Mouse (Mus musculus): ENCODE data around the gene Cmtm2a.
A peak's percentile ranks its signal among the peaks of the same experiment; 100 is the strongest.
"Not testable (repeated sequence)": the region's sequence is repeated elsewhere in the genome, so short reads cannot be mapped to it uniquely, and the experiment has no call there.

Gene Cmtm2a

DNA sequence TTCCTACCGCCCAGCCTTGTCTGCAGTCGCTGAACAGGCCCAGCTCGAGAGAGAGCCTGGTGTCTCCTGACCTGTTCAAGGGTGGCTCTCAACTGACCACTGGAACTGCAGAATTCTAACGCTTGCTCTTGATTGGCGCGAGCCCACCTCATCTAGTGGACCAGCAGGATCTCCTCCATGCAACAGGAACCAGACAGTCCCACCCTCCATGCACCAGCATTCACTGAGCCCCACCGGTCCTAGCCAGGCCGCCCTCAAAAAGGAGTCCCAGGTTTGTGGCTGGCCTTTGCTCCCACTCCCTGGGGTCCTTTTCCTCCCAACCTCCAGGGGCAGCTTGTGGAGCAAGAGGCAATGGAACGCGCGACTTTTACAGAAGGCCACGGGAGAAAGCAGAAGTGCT is at the start of gene Cmtm2a:
TSS of gene Cmtm2a (minus strand) at position 101 of the 400 bp plus-strand sequence.
- DNase-seq = not testable (repeated sequence)

DNA sequence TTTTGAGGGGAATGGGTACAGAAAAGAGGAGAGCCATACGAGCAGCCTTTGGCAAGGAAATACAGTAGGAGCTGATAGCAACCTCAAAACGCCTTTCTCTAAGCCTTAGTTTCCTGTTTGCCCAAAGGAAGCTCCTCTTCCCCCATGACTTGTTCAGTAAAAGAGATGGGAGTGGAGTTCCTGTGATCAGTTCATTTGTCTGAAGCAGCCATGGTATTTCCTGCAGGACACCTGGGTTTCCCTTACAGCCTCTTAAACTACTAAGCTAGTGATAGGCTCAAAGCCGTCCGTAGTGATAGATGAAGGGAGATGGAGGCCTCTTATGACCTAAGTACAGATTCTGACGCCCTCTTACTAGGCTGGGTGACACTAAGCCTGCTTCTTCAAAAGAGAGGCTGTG is 49.4 kb upstream of the Cmtm2a start:
- DNase-seq = no peak

DNA sequence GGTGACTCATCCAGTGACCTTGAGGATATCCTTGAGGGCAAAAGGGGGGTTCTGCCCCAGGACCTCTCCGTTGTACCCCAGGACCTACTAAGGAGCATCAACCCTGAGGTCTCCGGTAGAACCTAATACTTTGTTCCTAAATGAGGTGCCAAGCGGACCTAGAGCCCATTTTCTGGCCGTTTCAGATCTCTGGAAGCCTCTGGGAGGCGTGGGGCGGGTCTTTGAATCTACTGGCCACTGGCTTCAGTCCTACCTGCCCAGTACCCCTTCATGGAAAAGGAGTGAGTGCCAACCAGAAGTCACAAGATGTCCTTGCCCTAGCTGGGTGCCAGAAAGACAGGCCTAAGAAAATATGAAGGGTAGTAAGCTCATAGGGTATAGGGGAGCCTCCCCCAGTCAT is 48.7 kb upstream of the Cmtm2a start:
- no peak for DNase-seq

DNA sequence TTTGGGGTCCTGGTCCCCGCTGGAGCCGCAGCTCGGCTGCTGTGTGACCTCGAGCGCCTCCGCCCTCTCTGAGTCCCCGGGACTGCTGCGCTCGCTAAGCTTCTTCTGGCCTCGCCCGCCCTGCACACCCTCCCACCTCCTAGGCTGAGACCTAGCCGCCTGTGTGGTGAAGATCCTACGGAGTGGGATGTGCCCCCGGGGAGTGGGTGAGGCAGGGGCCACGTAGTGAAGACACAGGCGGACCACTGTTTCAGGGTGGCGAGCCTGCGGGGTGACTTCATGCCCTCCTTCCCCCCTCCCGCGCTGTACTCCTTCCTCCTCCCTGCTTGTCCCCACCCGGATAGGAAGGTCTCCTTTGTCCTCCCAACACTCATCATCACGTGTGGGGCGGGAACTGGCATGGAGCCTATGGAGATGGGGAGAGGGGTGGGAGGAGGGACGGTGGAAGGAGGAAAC is 48.2 kb upstream of the Cmtm2a start:
- peak; percentile 45 for DNase-seq

DNA sequence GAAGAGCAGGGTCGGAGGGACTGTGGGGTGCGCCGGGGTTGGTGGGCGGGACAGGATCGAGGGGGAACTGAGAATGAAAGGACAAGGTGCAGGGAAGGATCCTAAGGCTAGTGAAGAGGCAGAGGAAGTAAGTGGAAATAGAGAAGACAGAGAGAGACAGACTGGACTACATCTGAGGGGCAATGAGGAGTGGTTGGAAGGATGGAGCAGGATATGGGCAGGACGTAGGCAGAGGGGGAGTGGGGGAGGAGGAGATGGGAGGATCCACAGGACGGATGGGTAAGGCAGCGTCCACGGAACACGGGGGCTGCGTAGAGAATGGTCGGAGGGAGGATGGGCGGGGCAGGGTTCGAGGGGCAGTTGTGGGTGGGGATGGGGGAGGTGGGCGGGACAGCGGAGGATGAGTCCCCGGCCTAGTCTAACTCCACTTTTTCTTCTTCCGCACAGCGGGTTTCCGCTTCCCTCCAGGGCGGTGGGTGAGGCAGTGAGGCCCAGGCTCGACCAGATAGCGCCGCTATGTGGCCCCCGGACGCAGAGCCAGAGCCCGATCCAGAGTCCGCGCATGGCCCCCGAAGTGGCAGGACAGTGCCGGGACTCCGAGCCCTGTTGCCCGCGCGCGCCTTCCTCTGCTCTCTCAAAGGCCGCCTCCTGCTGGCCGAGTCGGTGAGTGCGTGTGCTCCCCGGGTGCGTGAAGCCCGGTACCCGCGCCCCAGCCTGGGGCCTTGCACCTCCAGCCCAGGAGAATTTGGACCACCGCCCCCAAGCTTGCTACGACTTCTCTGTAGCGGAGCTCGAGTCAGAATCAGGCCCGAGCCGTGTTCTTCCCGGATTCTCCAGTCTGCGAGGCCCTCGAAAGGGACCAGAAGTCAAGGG is 47.5 kb upstream of the Cmtm2a start:
- DNase-seq = peak; percentile 68

DNA sequence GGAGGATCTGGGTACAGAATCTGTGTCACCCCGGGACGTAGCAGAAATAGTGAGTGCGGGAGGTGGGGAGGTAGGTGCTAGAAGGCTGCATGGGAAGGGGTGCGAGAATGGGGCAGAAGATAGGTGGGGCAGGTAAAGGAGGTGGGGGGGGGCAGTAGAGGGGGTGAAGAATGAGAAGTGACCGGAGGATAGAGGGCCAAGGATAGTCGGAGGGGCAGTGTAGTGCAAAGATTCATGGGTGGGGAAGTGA is 46.9 kb upstream of the Cmtm2a start:
- no peak for DNase-seq

DNA sequence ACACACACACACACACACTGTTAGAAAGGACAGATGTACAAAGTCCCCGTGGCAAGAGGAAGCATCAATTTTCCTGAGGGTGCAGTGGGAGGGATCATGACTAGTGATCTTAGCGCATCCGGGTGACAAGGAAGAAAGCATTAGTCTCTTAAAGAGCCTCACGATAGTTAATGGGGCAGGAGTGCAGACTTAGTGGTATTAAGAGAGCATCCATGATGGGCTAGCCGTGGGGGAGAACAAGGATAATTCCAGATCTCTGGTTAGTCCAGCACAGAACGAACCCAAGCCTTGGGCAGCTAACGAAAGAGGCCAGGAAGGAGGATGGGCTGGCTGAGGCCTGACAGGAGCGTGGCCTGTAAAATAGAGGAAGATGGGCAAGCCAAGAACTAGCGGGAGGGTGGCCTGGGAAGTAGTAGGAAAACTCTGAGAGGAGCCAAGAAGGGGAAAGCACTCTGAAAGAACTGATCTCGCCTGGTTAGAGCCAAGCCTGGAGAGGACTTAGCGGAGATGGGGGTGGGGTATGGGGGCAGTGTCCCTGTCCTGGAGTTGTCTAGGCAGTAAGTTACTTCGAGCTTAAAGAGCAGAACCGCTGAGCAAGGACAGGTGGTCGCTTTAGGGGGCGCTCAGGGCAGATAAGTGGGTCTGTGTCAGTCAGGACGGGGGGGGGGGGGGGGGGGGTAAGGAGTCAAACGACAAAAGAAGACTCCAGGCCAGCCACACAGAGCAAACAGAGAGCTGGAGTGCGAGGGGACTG is 46.4 kb upstream of the Cmtm2a start, which contains the start of gene Cmtm3:
TSS of gene Cmtm3 (plus strand) at position 182 of the 754 bp plus-strand sequence.
- peak; percentile 52 for DNase-seq

DNA sequence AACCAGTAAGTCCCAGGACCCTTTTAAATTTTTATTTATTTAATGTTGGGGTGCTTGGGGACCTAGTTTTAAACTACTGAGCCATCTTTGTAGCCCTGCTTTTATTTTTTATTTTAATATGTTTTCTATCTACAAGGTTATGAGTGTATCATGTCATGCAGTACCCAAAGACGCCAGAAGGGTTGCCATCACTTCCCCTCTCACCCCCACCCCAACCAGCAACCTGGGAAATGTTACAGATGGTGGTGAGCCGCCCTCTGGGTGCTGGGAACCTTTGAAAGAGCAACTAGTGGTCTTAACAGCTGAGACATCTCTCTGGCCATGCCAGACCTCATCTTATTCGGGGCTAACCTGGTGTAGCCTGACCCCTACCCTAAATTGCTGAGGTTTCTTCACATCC is 44.9 kb upstream of the Cmtm2a start:
- DNase-seq = no peak

DNA sequence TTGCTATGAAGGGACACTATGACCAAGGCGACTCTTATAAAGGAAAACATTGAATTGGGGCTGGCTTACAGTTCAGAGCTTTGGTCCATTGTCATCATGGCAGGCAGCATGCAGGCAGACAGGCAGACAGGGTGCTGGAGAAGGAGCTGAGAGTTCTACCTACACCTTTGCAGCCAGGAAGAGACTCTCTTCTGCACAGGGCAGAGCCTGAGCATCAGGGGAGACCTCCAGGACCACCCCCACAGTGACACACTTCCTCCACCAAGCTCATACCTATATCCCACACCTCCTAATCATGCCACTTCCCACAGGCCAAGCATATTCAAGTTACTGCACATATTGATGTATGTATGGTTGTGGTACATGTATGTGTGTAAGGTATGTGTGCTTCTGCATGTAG is 43.8 kb upstream of the Cmtm2a start:
- no peak for DNase-seq

DNA sequence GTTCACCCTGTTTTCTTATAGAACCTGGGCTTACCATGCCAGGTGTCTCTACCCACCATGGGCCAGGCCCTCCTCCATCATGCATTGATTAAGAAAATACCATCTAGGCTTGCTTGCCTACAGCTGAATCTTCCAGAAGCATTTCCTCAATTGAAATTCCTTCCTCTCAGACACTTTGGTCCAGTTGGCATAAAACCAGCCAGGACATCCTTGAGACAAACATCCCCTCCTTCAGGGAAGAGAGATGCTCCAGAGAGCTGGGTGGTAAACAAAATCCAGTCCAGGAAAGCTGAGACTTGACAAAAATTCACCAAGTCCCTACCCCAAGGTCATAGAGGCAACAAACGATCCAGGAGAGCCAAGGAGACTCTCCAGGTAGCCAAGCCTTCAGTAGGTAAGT is 41.2 kb upstream of the Cmtm2a start:
- no peak for DNase-seq

DNA sequence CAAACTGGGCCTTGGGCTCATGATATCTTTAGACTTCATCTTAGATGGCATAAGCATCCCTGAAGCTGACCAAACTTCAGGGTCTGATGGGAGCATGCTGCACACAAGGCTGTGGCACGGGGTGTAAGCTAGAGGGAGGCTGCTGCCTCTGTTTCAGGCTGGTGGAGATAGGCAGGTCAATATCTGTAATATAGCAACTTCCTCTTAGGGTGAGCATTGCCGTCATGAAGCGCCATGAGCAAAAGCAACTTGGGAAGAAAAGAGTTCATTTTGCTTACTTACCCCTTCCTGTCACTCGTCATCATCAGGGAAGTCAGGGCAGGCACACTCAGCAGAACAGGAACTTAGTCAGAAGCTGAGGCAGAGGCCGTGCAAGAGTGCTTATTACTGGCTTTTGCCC is 40.8 kb upstream of the Cmtm2a start:
- no peak for DNase-seq

DNA sequence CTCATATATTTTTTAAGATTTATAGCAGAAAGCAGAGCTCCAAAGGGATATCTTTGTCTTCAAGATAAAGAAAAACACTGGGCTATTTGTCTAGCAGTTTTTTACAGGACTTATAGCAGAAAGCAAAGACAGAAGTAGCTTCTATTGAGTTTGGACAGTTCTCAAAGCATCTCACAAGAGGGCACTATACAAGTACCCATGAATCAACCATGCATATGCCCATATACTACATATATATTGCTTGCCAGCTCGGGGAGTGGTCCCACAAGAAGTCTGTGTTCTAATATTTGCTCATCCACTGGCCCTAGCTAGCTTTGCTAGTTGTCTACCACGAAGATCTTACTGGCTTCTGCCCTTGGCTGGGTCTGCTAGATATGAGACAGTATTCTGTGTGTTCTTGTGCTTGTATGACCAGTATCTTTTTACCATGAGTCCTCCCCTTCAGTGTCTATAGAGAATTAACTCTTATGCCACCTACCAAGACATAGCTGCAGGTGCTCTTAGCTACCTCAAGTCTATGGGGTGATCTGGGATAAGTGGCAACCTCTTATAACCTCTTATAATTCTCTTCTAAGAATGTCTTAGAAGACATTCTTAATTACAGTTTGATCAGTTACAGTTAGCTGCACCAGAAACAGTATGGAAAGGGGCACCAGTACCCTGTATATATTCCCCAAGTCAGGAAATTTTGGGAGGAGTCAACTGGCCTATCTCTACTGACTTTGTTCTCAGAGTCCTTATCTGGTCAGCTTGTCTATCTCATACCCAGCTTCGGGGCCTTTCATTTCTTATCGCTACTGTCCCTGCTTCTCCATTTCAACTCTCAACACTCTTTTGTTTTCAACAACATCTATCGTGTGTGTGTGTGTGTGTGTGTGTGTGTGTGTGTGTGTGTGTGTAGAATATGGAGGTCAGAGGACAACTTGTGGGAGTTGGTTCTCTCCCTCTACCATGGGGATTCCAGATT is 40.0 kb upstream of the Cmtm2a start:
- DNase-seq = no peak

DNA sequence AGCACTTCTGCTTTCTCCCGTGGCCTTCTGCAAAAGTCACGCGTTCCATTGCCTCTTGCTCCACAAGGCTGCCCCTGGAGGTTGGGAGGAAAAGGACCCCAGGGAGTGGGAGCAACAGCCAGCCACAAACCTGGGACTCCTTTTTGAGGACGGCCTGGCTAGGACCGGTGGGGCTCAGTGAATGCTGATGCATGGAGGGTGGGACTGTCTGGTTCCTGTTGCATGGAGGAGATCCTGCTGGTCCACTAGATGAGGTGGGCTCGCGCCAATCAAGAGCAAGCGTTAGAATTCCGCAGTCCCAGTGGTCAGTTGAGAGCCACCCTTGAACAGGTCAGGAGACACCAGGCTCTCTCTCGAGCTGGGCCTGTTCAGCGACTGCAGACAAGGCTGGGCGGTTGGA is 28.9 kb upstream of the Cmtm2a start, which contains the start of gene Cmtm2b:
TSS of gene Cmtm2b (plus strand) at position 301 of the 400 bp plus-strand sequence.
- not testable (repeated sequence) for DNase-seq

DNA sequence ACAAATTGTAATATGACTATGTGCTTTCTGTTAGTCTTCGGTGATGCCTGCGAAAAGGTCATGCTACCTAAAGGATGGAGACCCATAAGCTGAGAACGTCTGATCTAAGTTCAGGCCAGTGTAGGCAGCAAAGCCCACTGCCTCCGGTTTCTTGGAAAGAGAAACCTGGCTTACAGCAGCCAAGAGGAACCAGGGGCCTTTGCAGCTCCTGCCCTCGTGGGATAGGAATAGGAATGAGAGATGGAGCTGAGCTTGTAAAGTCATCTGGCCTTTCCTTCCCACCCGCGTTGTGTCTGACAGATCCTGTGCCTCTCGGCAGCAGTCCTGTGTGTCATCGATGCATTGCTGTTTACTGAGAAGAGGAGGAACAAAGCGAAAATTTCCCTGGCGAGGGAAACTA is 28.3 kb upstream of the Cmtm2a start, which contains the start of gene Gm11020:
TSS of gene Gm11020 (plus strand) at position 301 of the 400 bp plus-strand sequence.
- not testable (repeated sequence) for DNase-seq

DNA sequence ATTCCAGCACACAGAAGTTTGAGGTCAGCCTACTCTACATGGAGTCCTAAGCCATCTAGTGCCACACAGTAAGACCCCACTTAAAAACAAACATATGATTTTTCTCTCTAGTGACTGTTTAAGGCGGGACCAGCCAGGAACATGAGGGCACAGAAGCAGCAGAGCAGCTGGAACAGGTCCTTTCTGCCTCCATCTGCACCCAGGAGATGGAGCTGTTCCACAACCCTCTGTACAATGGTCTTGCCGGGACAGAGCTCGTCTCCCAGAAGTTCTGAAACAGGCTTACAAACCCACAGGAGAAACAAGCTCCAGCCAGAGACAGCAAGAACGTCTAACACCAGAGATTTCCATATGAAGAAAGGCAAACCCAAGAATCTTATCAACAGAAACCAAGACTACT is 20.3 kb upstream of the Cmtm2a start:
- no peak for DNase-seq

DNA sequence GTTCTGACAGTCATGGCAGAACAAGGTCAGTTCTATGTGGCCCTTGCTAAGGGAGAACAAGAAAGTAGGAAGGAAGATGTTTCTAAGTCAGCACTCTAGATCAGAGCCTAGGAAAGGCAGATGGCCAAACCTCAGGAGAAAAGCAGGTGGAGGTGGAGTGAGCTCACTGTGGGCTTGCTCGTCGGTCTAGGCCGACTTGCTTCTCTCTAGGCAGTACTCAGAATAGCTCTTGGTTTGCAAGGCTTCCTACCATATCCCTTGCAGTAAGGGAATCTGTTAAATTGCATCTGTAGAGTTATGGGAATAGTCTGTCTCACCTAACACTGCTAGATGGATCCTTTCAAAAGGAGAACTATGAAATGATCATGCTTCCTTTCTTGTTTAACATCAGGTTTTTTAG is 19.0 kb upstream of the Cmtm2a start:
- not testable (repeated sequence) for DNase-seq

DNA sequence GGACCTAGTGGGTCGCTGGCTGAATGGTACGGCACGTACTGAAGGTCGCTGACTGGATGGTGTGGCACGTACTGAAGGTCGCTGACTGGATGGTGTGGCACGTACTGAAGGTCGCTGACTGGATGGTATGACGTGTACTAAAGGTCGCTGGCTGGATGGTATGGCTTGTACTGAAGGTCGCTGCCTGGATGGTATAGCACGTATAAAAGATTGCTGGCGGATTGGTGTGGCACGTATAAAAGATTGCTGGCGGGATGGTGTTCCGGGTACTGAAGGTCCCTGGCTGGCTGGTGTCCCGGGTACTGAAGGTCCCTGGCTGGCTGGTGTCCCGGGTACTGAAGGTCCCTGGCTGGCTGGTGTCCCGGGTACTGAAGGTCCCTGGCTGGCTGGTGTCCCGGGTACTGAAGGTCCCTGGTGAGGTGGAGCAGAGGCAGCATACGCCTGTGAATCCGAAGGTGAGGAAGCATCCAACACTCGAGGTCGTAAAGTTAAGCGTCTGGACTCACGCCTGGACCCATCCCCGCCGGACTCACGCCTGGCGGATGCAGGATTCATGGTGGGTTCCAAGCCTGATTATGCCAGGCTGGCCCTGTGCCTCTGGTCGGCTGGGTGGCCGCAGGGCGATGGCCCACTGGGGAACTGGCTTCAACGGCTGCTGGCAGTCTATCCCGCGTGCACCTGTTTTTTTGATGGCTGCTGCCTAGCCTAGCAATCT is 16.6 kb upstream of the Cmtm2a start, which contains the start of the genes Gm45711 and Cmtm1:
TSS of gene Gm45711 (minus strand) at position 641 of the 715 bp plus-strand sequence.
TSS of gene Cmtm1 (minus strand) at position 705 of the 715 bp plus-strand sequence.
- DNase-seq = not testable (repeated sequence)

DNA sequence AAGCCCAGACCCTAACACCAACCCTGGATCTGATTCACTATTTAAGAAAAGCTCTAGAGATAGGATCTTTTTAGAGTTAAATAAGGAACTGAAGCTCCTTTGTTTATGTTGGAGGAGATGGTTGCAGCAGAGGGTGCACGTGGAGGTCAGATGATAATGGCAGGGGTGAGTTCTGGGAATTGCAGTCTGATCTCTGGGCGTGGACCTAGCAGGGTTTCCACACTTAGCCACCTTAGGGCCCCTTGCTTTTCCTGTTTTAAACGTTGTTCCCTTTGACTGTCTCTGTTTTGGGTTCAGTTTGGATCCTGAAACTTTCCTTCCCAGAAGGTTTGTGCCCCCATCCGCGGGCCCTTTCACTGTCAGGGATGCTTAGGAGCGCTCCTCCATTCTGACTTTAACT is 15.4 kb upstream of the Cmtm2a start:
- not testable (repeated sequence) for DNase-seq

DNA sequence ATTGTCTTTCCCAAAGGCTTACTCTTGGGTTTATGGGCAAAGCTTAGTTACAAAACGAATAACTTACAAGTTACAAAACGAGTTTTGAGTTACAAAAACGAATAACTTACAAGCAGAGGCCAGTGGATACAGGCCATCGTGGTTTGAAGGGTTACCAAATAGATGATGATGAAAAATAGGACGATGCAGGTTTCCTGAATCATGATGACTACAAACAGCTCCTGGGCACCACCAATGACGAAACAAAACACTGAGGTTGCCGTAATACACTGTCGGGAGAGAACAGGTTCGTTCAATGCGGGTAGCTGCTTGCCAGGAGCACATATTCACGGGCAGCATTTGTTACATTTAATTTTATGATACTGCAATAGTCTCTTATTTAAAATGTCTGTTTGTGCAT is 12.0 kb upstream of the Cmtm2a start:
- no peak for DNase-seq

DNA sequence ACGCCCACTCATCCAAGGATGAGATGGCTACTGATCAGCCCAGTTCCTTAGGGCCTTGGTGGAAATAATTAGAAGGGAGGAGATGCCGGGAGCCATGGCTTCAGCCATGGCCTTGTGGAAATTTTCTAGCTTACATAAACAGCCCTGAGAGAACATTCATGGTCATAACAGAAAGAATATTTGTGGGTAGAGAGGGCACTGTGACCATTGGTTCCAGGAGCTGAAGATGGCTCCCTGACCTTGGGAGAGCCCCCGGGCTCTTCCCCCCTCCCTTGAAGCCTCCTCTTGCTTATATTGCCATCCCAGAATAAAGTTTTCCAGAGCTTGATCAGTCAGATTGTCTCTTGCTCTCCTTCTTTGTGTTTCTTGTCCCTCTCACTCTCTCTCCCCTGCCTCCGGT is 9.6 kb upstream of the Cmtm2a start:
- DNase-seq = not testable (repeated sequence)

DNA sequence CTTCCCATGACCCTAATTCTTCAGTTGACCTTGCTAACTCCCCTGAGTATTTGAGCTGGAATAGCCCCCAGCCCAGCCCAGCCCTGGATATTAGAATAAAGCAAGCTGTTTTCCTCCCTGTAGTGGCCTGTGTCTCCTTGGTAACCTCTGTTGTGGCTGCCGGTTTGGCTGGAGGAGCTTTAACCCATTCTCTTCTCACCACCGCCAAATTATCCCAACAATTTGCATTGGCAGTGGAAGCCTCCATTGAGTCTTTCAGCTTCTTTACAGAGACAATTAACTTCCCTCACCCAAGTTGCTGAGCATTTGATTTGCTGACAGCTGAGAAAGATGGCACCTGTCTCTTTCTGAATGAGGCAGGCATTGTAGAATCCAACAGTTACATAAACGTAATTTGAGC is 8.6 kb upstream of the Cmtm2a start:
- not testable (repeated sequence) for DNase-seq

DNA sequence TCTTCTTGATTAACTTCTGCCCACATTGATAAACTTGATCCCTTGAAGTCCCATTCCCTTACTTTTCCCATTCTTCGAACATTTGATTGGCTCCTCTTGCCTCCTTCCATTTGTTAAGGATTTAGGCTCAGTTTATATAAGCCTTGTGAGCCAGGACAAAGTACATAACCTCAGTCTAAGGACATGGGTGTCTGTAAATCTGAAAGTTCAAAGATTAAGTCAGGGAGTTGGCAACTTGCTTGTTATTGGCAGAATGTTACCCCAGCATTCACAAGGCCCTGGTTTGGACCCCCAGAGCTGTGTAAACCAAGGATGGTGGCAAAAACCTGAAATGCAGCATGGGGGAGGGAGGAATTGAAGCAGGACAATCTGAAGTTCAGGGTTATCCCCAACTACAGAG is 1.4 kb upstream of the Cmtm2a start:
- DNase-seq = no peak
